Mouse (Mus musculus) megakaryocyte, embryonic 14.5 days (primary cell): ENCODE measurements around the gene Slc12a8.

Experiments used
- FLI1 ChIP-seq: IDR thresholded peaks from 2 replicates; pipeline ENCODE4 v1.6.1; 2012; ENCODE audit warnings: low read length, inconsistent platforms, mixed read lengths
- GATA1 ChIP-seq: IDR thresholded peaks from 3 replicates; pipeline ENCODE4 v1.6.1; 2012; ENCODE audit warnings: mixed read lengths, low read length, inconsistent platforms, borderline replicate concordance

GRCm38 (mm10) chr16:33469973-33470372, 47.2 kb upstream of the Slc12a8 start:
- TF ChIP-seq GATA1 = no peak
- no peak for TF ChIP-seq FLI1
